Mouse (Mus musculus) intestine, embryonic 16.5 days (tissue): ENCODE data around the gene Ccdc85c. TPM values are rescaled to one million over a fixed set of nuclear protein-coding genes. Genes with fewer than 3 reads are reported as not detected.

Experiments
- ATAC-seq: fragments of 200-750 bp; cut with Nextera tagmentation; 2 replicates; pipeline ENCODE4 v1.8.0; 2017; ENCODE audit warnings: moderate TSS enrichment, moderate library complexity
- H3K27ac ChIP-seq: fragments of 300-500 bp; sonication (generic); 2 replicates; pipeline ENCODE4 v1.5.1; 2014; ENCODE audit warnings: mild to moderate bottlenecking, low read length
- H3K27me3 ChIP-seq: fragments of 300-500 bp; sonication (generic); replicated peaks from 2 replicates; pipeline ENCODE4 v1.6.1; 2014; ENCODE audit warnings: low read length, control low read depth, mixed read lengths; ENCODE audit not compliant: control insufficient read depth, insufficient read depth
- H3K36me3 ChIP-seq: fragments of 300-500 bp; sonication (generic); 2 replicates; pipeline ENCODE4 v1.6.1; 2014; ENCODE audit warnings: low read length, control low read depth; ENCODE audit not compliant: control insufficient read depth, insufficient read depth
- H3K4me1 ChIP-seq: fragments of 300-500 bp; sonication (generic); 2 replicates; pipeline ENCODE4 v1.6.1; 2014; ENCODE audit warnings: low read length, control low read depth, mixed read lengths; ENCODE audit not compliant: control insufficient read depth, insufficient read depth
- H3K4me2 ChIP-seq: fragments of 300-500 bp; sonication (generic); 2 replicates; pipeline ENCODE4 v1.6.1; 2014; ENCODE audit warnings: low read depth, low read length, control low read depth
- H3K4me3 ChIP-seq: fragments of 300-500 bp; sonication (generic); 2 replicates; pipeline ENCODE4 v1.5.1; 2014; ENCODE audit warnings: mild to moderate bottlenecking, low read length
- H3K9ac ChIP-seq: fragments of 300-500 bp; sonication (generic); 2 replicates; pipeline ENCODE4 v1.6.1; 2014; ENCODE audit warnings: low read depth, low read length
- H3K9me3 ChIP-seq: fragments of 300-500 bp; sonication (generic); 2 replicates; pipeline ENCODE4 v1.6.1; 2016; ENCODE audit warnings: low read length, control low read depth; ENCODE audit not compliant: control insufficient read depth
- WGBS: fragments of 180-500 bp; shearing (Covaris S2); extraction: QIAGEN DNeasy Blood & Tissue Kit; methylation state at CpG from one replicate; pipeline ENCODE4 v1.1.7; 2014; 5-methylcytosine and 5-hydroxymethylcytosine counted together
- polyA plus RNA-seq: library from polyadenylated mRNA; unstranded; fragments of >200 nt; fragmentation: Nextera tagmentation; extraction: Ambion mirVana; gene quantifications from 2 replicates; pipeline ENCODE4 v1.2.1, GENCODE M21; 2015

Ccdc85c gene
- polyA plus RNA-seq, 1 experiment from 2014 or later: 4.8 TPM

DNA sequence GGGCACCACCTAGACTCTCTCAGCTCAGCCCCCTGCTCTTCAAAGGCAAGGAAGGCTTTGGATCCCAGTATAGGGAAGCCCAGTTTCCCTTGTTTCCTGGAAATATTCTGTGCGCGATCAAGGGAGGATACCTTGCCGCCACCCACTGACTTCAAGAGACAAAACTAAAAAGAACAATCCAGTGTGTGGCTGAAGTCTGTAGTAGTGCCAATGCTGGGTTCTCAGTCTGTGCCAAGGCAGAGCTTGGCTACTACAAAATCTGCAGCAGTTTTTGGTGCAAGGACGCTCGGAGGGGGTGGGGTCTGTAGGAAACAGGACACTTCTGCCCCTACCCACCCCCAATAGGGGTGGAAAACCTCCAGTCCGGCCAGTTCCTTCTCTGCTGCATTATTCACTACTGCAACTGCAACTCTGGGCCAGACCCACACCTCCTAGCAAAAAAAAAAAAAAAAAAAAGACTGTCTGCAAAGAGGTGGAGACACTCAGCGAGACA, 3.0 kb downstream of the Ccdc85c start:
- peaks cover 67% of the 10 kb centered on the region for H3K4me1 ChIP-seq
- WGBS: 53% methylated on average over 7 of the region's 7 CpGs

DNA sequence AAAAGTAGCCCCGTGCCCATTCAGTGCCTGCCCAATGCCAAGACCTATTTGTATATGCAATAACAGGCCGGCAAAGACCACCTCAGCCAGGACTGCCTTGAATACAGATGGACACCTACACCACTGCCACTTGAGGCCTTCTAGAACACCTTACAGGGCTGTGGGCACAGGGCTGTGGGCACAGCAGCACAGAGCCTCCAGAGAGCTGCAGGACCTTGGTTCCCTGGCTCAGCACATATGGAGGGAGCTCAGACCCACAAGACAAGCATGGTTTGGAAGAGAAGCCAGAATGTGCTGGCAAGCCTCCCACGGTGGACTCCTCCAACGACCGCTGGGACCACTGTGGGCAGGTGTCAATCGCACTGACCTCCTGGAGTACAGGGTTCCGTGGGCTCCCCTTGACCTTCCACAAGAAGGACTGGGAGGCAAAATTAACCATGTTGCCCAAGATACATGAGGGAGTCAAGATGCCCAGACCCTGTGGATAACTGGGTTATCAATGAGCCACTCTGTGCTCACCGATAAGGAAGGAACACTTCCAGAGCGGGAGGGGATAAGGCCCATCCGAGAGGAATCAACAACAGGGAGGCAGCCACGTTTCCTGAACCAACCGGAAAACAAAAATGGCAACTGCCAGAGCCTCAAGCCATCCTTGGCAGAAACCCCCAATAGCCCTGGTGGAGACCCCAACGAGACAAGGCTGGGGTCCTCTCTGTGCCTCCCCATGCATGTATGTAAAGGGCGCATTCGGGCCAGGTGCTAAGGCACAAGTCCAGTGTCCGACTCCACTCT, 3.7 kb downstream of the Ccdc85c start:
- H3K4me1 ChIP-seq: peaks cover 68% of the 10 kb centered on the region

More for the DNA sequence above, 3.0 kb downstream of the Ccdc85c start:
- ATAC-seq: no peak
- Histone ChIP-seq H3K27ac (no peak overlapping the region), H3K4me3 (peak overlapping the region; percentile 83; the same call in 1 of the 2 replicates), H3K27me3 (no peaks in the 10 kb centered on the region), H3K36me3 (peaks cover 3% of the 10 kb centered on the region; the same call in 1 of the 2 replicates), H3K9ac (peak overlapping the region; percentile 50), H3K4me2 (peak overlapping the region; percentile 93), H3K9me3 (no peaks in the 10 kb centered on the region)

DNA sequence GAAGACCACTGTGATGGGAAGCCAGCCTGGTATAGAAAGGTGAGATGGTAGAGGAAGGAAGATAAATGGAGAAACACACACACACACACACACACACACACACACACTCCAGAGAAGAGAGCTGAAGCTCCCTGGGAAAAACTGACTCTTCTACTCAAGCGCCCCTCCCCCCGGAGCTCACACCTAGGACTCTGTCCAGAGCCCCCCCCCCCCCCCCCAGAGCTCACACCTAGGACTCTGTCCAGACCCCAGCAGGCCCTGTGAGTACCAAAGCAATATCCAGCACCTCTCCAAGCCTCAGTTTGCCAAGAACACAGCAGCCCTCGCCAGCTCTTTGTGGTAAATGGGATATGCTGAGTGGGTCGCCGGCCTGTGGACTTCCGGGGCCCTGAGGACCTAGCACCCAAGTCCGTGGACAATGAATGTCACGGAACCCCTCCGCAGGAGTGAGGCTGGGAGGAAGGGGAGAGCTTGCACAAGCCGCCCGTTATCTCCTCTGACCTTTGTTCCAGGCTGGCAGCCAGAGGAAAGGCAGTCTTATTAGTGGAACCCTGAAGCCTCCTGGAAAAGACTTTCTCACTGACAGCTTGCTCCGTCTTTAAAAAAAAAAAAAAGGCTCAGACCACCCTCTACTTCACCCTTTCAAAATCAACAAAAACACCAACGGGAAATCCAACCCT, 4.8 kb downstream of the Ccdc85c start:
- Histone ChIP-seq H3K4me3 (peak overlapping the region; percentile 31), H3K27ac (peak overlapping the region; percentile 78), H3K9me3 (no peaks in the 10 kb centered on the region), H3K27me3 (no peaks in the 10 kb centered on the region), H3K36me3 (peaks cover 3% of the 10 kb centered on the region; the same call in 1 of the 2 replicates), H3K4me2 (peak overlapping the region; percentile 45), H3K9ac (peak overlapping the region; percentile 30), H3K4me1 (peaks cover 77% of the 10 kb centered on the region)
- ATAC-seq: no peak
- WGBS: 40% methylated on average over 11 of the region's 13 CpGs

More for the DNA sequence above, 3.7 kb downstream of the Ccdc85c start:
- WGBS: 77% methylated on average over 16 of the region's 16 CpGs
- H3K36me3 ChIP-seq: peaks cover 3% of the 10 kb centered on the region; the same call in 1 of the 2 replicates
- peak overlapping the region; percentile 93 for H3K4me2 ChIP-seq
- H3K4me3 ChIP-seq: peak overlapping the region; percentile 15
- H3K9ac ChIP-seq: peak overlapping the region; percentile 50
- ATAC-seq: no peak
- H3K9me3 ChIP-seq: no peaks in the 10 kb centered on the region
- no peaks in the 10 kb centered on the region for H3K27me3 ChIP-seq
- H3K27ac ChIP-seq: peak overlapping the region; percentile 64

DNA sequence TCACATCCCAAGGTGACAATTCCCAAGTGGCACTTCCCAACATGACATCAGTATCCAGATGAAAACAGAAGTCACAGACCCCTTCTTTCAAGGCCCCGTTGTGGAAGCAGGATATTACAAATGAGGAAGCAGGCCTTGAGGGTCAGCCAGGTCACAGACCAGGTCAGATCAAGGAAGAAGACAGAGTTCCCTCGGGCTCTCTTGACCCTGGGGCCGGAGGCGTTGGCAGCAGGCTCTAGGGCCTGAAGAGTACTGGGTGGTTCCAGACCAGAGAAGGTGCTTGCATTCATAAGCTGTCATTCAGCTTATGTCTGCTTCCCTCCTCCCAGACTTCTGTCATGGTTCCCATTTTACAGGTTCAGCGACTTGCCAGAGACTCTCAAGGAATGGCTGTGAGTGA, 5.5 kb downstream of the Ccdc85c start:
- H3K9me3 ChIP-seq: no peaks in the 10 kb centered on the region
- peak overlapping the region; percentile 8; the same call in 1 of the 2 replicates for H3K4me3 ChIP-seq
- WGBS: 68% methylated on average over 5 of the region's 5 CpGs
- peak overlapping the region; percentile 78 for H3K27ac ChIP-seq
- ATAC-seq: no peak
- no peaks in the 10 kb centered on the region for H3K27me3 ChIP-seq
- H3K36me3 ChIP-seq: peaks cover 3% of the 10 kb centered on the region; the same call in 1 of the 2 replicates
- H3K4me1 ChIP-seq: peaks cover 84% of the 10 kb centered on the region
- H3K9ac ChIP-seq: peak overlapping the region; percentile 12; the same call in 1 of the 2 replicates
- H3K4me2 ChIP-seq: peak overlapping the region; percentile 45

DNA sequence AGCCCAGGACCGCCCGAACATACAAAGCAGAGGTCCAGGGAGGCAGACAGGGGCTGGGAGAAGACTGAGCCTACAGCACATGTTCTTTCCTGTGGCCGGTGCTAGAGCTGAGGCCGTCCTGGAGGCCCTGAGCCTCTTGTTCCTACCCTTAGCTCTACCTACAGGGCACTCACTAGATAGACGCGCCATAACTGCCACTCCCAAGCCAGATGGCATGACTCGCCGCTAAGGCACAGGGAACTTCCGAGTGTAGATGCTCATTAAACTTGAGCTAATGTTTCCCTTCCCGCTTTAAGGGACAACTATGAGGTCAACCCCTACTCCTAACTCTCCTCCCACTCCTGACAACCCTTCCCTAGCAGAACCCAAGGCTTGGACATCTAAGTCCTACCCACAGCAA, 6.3 kb downstream of the Ccdc85c start:
- WGBS: 72% methylated on average over 10 of the region's 10 CpGs
- H3K4me2 ChIP-seq: 0 out of 2 replicates have a peak overlapping the region, but pooled peaks have one; percentile 24
- ATAC-seq: no peak
- no peak overlapping the region for H3K4me3 ChIP-seq
- no peak overlapping the region for H3K9ac ChIP-seq
- peaks cover 3% of the 10 kb centered on the region; the same call in 1 of the 2 replicates for H3K36me3 ChIP-seq
- H3K27me3 ChIP-seq: no peaks in the 10 kb centered on the region
- peak overlapping the region; percentile 78 for H3K27ac ChIP-seq
- H3K9me3 ChIP-seq: no peaks in the 10 kb centered on the region
- H3K4me1 ChIP-seq: peaks cover 87% of the 10 kb centered on the region

DNA sequence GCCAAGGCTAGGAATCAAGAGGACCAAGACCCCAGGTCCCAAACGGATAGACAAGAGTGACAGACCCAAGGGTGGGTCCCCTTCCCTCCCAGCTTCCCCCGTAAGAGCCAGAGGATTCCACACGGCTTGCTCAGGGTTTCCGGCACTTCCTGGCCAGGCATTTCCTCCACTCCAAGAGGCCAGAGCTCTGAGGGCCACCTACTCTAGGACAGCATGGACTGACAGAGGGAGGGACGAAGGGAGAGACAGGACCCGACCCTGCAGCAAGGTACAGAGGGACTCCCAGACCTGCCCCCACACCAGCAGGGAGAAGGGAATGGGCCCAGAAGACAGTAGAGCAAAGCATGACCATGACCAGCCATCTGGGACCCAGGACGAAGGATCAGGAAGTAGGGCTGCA, 7.6 kb downstream of the Ccdc85c start:
- ATAC-seq: peak; percentile 17
- Histone ChIP-seq H3K9me3 (no peaks in the 10 kb centered on the region), H3K4me3 (no peak overlapping the region), H3K27me3 (no peaks in the 10 kb centered on the region), H3K27ac (peak overlapping the region; percentile 53), H3K36me3 (peaks cover 3% of the 10 kb centered on the region; the same call in 1 of the 2 replicates), H3K9ac (peak overlapping the region; percentile 25; the same call in 1 of the 2 replicates), H3K4me1 (peaks cover 78% of the 10 kb centered on the region), H3K4me2 (no peak overlapping the region)
- WGBS: 60% methylated on average over 7 of the region's 7 CpGs

DNA sequence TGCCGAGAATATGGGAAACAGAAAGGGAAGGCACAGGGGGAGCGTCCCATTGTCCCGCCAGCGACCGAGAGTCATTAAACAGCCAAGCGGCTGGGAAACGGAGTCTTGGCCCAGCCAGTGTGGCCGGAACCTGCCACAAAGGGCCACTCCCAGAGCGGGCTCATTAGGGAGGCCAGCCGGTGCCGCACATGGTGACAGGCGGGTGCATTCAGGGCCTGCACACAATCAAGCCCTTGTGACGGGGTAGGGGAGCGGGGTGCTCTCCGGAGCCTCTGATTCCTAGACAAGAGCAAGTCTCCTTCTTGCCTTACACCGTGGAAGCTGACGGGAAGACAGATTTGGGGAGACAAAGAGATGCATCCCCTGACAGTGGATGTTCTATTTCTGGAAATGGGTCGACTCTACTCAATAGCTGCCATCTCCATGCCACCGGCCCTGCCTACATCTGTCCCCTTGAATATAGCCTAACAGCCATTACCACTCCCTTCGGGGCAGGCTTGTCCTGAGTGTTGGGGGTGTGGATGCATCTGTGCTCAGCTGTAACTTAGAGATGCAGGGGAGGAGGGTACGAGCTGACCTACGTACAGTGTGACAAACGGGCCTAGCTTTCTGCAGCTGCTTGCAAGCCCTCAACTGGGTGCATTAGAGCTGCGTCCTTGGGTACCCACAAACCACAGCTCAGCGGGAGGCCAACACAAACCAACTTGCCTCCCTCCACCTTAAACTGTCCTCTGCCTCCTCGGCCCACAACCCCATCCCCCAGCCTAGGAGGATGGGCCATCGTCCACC, 9.2 kb downstream of the Ccdc85c start:
- ATAC-seq: peak; percentile 30
- peak overlapping the region; percentile 18 for H3K4me3 ChIP-seq
- no peaks in the 10 kb centered on the region for H3K9me3 ChIP-seq
- peak overlapping the region; percentile 76 for H3K27ac ChIP-seq
- H3K27me3 ChIP-seq: no peaks in the 10 kb centered on the region
- 26% methylated on average over 27 of the region's 27 CpGs for WGBS
- H3K4me2 ChIP-seq: peak overlapping the region; percentile 37
- peak overlapping the region; percentile 56 for H3K9ac ChIP-seq
- peaks cover 68% of the 10 kb centered on the region for H3K4me1 ChIP-seq
- H3K36me3 ChIP-seq: no peaks in the 10 kb centered on the region

DNA sequence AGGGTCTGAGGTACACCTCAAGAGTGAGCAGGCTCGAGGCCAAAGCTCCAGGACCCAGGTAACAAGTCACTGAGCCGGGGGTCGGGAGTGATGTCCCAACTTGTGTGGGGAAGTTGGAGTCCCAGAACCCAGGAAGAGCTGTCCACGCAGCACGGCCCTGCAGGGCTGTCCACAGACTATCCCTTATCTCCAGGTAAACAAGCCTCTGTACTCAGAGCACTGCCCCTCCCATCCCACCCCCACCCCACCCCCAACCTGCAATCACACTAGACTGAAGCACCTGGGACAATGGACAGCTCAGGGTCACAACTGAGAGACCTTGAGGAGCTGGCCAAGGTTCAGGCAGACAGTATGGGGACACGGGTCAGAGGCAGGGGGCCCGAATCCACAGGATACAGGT, 10.3 kb downstream of the Ccdc85c start:
- no peaks in the 10 kb centered on the region for H3K36me3 ChIP-seq
- no peak overlapping the region; the same call in 1 of the 2 replicates for H3K9ac ChIP-seq
- no peak overlapping the region for H3K4me2 ChIP-seq
- peaks cover 63% of the 10 kb centered on the region for H3K4me1 ChIP-seq
- peak; percentile 32 for ATAC-seq
- no peaks in the 10 kb centered on the region for H3K27me3 ChIP-seq
- no peak overlapping the region for H3K4me3 ChIP-seq
- 53% methylated on average over 7 of the region's 7 CpGs for WGBS
- H3K9me3 ChIP-seq: no peaks in the 10 kb centered on the region
- H3K27ac ChIP-seq: peak overlapping the region; percentile 76; the same call in 1 of the 2 replicates
